Mouse (Mus musculus): ENCODE data around the gene Chaf1a. TPM values are rescaled to one million over a fixed set of nuclear protein-coding genes. Genes with fewer than 3 reads are reported as not detected.
"Not testable (repeated sequence)": the region's sequence is repeated elsewhere in the genome, so short reads cannot be mapped to it uniquely, and the experiment has no call there.

Chaf1a gene
- total RNA-seq, 2 experiments from 2014 or later: 1.3 to 1.5 TPM

- DNase-seq: peak; percentile 98 to 99
- intact Hi-C loops (cut with DNase I): no loop called here
Measured at GRCm38 (mm10) chr17:56078880-56079795, 38.9 kb downstream of the Chaf1a start, which contains the start of gene Hdgfl2. Gene Hdgfl2, plus strand, starts transcription at chr17:56079634.

- no peak for DNase-seq
- intact Hi-C loops (cut with DNase I): loop anchor here (2.0 kb wide), 1 partner anchor 17 kb away; no protein-coding TSS in a partner anchor
Measured at GRCm38 (mm10) chr17:56079921-56080320, 39.7 kb downstream of the Chaf1a start.

- no peak for DNase-seq
- intact Hi-C loops (cut with DNase I): loop anchor here (2.0 kb wide), 1 partner anchor 16 kb away; no protein-coding TSS in a partner anchor
Measured at GRCm38 (mm10) chr17:56080781-56081585, 40.7 kb downstream of the Chaf1a start.

GRCm38 (mm10) chr17:56092312-56092711, 52.1 kb downstream of the Chaf1a start:
- intact Hi-C loops (cut with DNase I): loop anchor here (10.0 kb wide), 1 partner anchor 472 kb away; no protein-coding TSS in a partner anchor

GRCm38 (mm10) chr17:56092794-56093193, 52.6 kb downstream of the Chaf1a start:
- intact Hi-C loops (cut with DNase I): loop anchor here (10.0 kb wide), 1 partner anchor 472 kb away; no protein-coding TSS in a partner anchor
- no peak for DNase-seq

More at GRCm38 (mm10) chr17:56092312-56092711, 52.1 kb downstream of the Chaf1a start:
- no peak for DNase-seq

GRCm38 (mm10) chr17:56096883-56097282, 56.6 kb downstream of the Chaf1a start:
- intact Hi-C loops (cut with DNase I): loop anchor here (2.0 to 10.0 kb wide), 2 partner anchors 16 to 468 kb away; no protein-coding TSS in a partner anchor
- no peak for DNase-seq

- intact Hi-C loops (cut with DNase I): loop anchor here (10.0 kb wide), 1 partner anchor 467 kb away; no protein-coding TSS in a partner anchor
- no peak for DNase-seq
Measured at GRCm38 (mm10) chr17:56098180-56098579, 57.9 kb downstream of the Chaf1a start.

GRCm38 (mm10) chr17:56098711-56099572, 58.7 kb downstream of the Chaf1a start:
- intact Hi-C loops (cut with DNase I): loop anchor here (10.0 kb wide), 1 partner anchor 466 kb away; no protein-coding TSS in a partner anchor

GRCm38 (mm10) chr17:56100811-56101210, 60.6 kb downstream of the Chaf1a start:
- DNase-seq: no peak
- intact Hi-C loops (cut with DNase I): no loop called here

More at GRCm38 (mm10) chr17:56098711-56099572, 58.7 kb downstream of the Chaf1a start:
- DNase-seq: no peak

- DNase-seq: no peak
Measured at GRCm38 (mm10) chr17:56102158-56102557, 61.9 kb downstream of the Chaf1a start.

GRCm38 (mm10) chr17:56102927-56103326, 62.7 kb downstream of the Chaf1a start:
- DNase-seq: no peak
- intact Hi-C loops (cut with DNase I): no loop called here

More at GRCm38 (mm10) chr17:56102158-56102557, 61.9 kb downstream of the Chaf1a start:
- intact Hi-C loops (cut with DNase I): no loop called here

- no peak for DNase-seq
- intact Hi-C loops (cut with DNase I): no loop called here
Measured at GRCm38 (mm10) chr17:56103465-56104285, 63.4 kb downstream of the Chaf1a start.

GRCm38 (mm10) chr17:56104821-56105220, 64.6 kb downstream of the Chaf1a start:
- intact Hi-C loops (cut with DNase I); DNase-seq: not testable (repeated sequence)

- intact Hi-C loops (cut with DNase I); DNase-seq: not testable (repeated sequence)
Measured at GRCm38 (mm10) chr17:56106436-56106835, 66.2 kb downstream of the Chaf1a start.

GRCm38 (mm10) chr17:56106981-56107380, 66.7 kb downstream of the Chaf1a start:
- intact Hi-C loops (cut with DNase I): no loop called here
- DNase-seq: no peak

GRCm38 (mm10) chr17:56107736-56108135, 67.5 kb downstream of the Chaf1a start:
- intact Hi-C loops (cut with DNase I): no loop called here
- DNase-seq: no peak

GRCm38 (mm10) chr17:56108334-56109044, 68.2 kb downstream of the Chaf1a start:
- intact Hi-C loops (cut with DNase I): no loop called here
- DNase-seq: peak; percentile 78 to 83
